Mouse (Mus musculus): Measurements from ENCODE around the gene Zbtb3.

The Zbtb3 gene

GRCm38 (mm10) chr19:8802130-8802821, at the start of gene Zbtb3:
Gene Zbtb3, plus strand, starts transcription at chr19:8802555.
- in situ Hi-C loops (cut with MseI, MboI), result no loop called here

- in situ Hi-C loops (cut with MseI, MboI), result no loop called here
These were observed 46.7 kb upstream of the Zbtb3 start for GRCm38 (mm10) chr19:8755652-8756051.

DNA sequence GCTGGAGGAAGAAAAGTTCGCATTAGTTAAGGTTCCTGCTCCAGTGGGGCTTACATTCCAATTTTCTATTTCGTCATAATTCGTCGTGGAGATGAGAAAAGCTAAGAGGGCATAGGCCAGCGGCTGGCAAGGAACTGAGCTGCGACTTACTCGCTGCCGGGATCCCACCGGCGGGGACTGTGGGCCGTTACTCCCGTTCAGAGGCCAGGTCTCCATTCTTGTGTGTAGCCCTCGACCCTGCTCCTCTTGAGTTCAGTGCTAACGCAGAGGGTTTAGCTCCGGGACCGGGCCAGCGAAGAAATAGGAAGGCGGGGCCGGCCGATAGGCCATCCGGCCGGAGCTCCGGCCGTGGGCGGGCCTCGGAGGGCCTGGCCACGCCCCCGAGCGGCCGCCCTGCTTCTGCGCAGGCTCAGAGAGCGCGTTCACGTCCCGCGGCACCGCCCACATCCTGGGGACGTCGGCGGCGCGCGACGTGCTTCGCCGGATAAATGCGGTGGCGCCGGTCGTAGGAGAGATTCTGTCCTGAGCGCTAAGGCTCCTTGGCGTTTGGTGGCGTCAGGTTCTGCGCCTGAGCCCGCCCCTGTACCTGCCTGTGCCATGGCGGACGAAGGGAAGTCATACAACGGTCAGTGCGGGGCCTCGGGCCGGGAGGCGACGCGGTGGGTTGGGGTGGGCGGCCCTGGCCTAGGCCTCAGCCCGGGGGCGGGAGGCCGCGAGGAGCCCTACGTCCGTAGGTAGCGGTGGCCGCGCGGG, 45.5 kb upstream of the Zbtb3 start, which contains the start of gene Nxf1:
Gene Nxf1, plus strand, starts transcription at position 439 of the 753 bp plus-strand sequence.
- in situ Hi-C loops (cut with MseI, MboI), result no loop called here

DNA sequence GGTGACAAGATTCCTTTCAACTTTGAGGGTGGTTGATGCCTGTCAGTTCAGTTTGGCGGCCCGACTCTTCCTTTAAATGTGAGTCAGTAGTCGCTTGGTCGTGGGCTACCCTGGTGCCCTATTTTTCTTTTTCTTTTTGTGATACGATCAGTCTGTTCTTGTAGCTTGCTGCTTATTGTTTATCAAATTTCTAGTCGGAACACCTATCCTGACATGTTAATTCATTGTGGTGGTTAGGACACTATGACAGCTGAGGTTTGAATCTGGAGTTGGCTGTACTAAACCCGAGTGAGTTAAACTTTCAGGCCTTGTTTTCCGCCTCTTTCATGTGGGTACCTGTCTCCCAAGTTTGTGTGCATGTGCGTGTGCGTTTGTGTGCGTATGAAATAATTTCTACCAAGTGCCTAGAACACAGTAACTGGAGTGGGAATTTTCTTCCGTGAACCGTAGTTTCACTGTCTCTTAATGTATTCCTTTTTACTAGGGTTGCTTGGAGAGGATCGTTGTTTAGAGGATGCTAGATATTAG, 44.8 kb upstream of the Zbtb3 start:
- in situ Hi-C loops (cut with MseI, MboI), result no loop called here

DNA sequence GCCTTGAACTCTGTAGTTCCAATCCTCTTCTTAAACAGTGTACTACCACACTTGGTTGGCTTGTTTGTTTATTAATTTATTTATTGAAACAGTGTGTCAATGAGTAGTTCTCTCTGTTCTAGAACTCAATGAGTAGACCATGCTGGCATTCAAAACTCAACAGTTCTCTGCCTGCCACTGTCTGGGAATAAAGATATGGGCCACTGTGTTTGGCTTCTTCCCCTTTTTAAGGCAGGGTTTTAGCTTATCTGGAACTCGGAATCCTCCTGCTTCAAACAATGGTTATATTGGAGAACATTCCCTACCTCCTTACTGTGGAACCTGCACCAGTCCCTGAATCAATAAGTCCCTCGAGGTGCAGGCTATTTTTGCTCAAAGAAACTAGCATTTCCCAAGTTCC, 43.5 kb upstream of the Zbtb3 start:
- in situ Hi-C loops (cut with MseI, MboI), result no loop called here

DNA sequence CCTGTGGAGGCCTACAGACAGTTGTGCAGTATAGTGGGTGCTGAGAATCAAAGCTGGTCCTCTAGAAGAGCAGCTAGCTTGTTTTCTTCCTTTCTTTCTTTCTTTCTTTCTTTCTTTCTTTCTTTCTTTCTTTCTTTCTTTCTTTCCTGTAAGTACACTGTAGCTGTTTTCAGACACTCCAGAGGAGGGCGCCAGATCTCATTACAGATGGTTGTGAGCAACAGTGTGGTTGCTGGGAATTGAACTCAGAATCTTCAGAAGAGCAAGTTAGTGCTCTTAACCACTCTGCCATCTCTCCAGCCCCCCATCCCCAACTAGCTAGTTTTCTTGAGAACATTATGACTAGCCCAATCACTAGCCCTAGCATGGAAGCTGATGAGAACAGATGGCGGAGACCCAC, 41.6 kb upstream of the Zbtb3 start:
- in situ Hi-C loops (cut with MseI, MboI), result no loop called here

DNA sequence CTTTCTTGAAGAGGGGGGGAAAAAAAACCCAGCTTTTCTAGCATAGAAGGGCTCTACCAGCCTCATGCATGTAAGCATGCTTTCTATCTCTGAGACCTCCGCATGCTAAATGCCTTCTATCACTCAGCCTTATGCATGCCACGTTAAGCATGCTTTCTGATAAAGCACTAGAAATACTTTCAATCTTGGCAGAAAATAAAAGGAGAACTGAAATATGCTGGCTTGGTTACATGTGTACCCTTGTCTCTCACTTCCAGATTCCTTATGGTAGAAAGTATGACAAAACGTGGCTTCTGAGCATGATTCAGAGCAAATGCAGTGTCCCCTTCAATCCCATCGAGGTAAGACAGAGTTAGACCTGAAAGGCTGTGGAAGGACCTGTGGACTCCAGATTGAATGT, 39.1 kb upstream of the Zbtb3 start:
- in situ Hi-C loops (cut with MseI, MboI), result no loop called here

DNA sequence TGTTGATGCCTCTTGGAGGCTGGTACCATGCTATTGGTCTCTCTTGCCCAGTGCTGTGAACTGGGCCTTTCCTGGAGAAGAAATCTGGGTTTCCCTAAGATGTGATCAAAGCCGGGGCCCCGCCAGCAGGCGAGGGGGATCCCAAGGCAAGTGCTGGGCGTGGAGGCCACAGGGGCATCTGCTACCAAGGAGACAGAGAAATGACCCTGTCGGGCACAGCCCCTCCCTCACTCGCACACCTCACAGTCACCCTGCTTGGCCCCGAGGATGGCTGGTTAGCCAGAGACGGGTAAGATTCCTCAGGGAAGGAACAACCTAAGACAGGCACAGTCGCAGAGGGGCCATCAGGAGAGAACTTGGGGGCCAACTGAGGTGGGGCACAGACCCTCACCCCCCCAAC, 36.8 kb upstream of the Zbtb3 start:
- in situ Hi-C loops (cut with MseI, MboI), result no loop called here

GRCm38 (mm10) chr19:8770567-8771270, 31.6 kb upstream of the Zbtb3 start, which contains the start of gene Tmem223:
Gene Tmem223, plus strand, starts transcription at chr19:8770996.
- in situ Hi-C loops (cut with MseI, MboI), result no loop called here

- in situ Hi-C loops (cut with MseI, MboI), result no loop called here
These were observed 29.4 kb upstream of the Zbtb3 start for GRCm38 (mm10) chr19:8772996-8773395.

DNA sequence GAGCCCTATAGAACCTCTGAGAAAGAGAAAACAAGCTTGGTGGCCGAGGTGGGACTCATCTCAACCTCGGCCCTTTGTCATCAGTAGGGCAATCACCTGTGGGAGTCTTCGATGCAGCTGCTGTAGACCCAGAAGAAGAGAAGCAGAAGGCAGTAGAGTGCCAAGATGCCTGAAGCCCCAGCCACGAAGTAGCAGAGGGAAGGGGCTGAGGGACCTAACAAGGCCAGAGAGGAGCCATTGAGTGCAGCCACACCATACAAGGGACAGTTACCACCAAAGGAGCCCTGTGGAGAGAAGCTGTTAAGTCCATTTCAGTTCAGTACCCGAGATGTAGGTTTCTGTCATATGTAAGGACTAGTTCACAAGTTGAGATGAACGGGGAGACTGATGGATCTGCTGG, 28.9 kb upstream of the Zbtb3 start:
- in situ Hi-C loops (cut with MseI, MboI), result no loop called here

DNA sequence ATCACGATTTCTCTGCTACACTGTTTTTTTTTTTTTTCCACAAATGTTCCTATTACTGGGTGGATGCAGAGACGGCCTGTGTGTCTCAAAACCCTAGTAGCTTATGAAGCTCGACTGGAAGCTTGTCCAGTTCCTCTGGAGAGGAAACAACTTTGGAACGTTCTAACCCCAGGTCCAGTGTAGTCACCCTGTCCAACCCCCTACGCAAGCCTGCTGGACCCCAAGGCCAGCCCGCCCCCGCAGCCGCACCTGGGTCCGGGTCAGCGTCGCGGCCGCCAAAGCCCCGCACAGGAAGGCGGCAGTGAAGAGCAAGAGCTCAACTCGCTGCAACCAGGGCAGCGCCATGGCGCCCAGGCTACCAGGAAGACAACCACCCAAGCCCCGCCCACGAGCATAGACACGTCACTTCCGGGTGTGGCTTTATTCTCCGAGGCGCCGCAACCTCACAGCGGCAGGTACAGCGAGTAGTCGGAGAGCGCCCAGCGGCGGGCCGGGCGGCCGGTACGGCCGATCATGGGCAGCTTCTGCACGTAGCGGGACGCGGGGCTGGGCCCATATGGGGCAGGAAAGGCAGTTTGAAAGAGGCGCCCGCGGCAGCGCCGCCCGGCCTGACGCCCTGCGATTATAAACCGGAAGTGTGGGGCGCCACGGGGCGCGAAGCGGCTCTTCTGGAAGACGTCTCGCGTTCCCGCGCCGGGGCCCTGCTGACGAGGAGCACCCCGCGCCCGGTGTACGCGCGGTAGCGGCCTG, 28.1 kb upstream of the Zbtb3 start, which contains the start of gene Tmem179b:
Gene Tmem179b, minus strand, starts transcription at position 382 of the 750 bp plus-strand sequence.
- in situ Hi-C loops (cut with MseI, MboI), result no loop called here

DNA sequence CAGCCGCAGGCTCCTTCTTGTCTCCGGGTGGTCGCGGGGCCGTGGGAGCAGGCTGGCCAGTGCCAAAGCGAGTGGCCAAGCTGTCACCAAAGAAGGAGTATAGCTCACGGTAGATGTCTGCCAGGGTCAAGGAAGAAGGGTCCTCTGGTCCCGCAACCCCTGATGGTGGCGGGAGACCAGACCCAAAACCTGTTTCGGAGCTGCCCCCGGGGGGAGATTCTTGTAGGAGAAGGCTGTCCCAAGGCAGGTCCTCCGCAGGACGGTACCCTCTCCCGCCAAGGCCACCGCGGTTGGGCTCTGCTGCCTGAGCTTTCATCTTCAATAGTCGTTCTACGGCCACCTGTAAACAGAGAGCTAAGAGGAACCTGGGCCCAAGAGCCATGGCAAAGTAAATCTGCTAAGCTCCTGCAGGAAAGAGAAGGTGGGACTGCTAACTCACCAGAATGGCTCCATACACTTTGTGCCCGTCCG, 27.4 kb upstream of the Zbtb3 start:
- in situ Hi-C loops (cut with MseI, MboI), result no loop called here

- in situ Hi-C loops (cut with MseI, MboI), result no loop called here
These were observed 16.2 kb upstream of the Zbtb3 start, which contains the start of gene Taf6l for GRCm38 (mm10) chr19:8786008-8786781. Gene Taf6l, minus strand, starts transcription at chr19:8786417.

- in situ Hi-C loops (cut with MseI, MboI), result no loop called here
These were observed 13.8 kb upstream of the Zbtb3 start for GRCm38 (mm10) chr19:8788521-8788920.

GRCm38 (mm10) chr19:8789171-8789570, 13.2 kb upstream of the Zbtb3 start:
- in situ Hi-C loops (cut with MseI, MboI), result no loop called here

GRCm38 (mm10) chr19:8790171-8790570, 12.2 kb upstream of the Zbtb3 start:
- in situ Hi-C loops (cut with MseI, MboI), result no loop called here

GRCm38 (mm10) chr19:8798264-8798946, 4.0 kb upstream of the Zbtb3 start, which contains the start of gene Polr2g:
Gene Polr2g, minus strand, starts transcription at chr19:8798577.
- in situ Hi-C loops (cut with MseI, MboI), result no loop called here

GRCm38 (mm10) chr19:8798947-8799315, 3.4 kb upstream of the Zbtb3 start:
- in situ Hi-C loops (cut with MseI, MboI), result no loop called here
